Mouse (Mus musculus): ENCODE results near the gene Olfr1188.

DNA sequence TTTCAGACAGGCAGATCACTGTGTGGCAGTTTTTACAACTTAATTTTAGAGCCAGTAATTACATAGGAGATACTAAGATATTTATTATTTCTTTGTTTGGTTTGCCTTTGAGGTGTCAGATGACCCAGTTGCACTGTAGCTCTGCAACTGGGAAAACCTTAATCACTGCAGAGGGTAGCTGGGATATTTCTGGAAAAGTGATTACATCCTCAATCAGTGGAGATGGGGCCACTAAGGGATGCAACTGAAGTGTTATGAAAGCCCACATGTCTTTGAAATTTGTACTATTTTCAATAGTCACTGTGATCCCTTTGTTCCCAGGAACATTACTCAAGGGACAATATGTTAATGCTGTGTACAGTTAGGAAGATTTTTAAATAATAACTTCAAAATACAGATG lies 29.4 kb downstream of the Olfr1188 start, which contains the start of gene Olfr1189:
- TF ChIP-seq CTCF (IDR thresholded peaks at IDR 0.05; ENCODE audit: borderline replicate concordance, insufficient read depth, low read length) (no peak), POLR2A (IDR thresholded peaks at IDR 0.05; ENCODE audit: low read depth, low read length) (no peak)

All from embryonic fibroblast, embryonic 13.5 days (primary cell).